Mouse (Mus musculus): Measurements from ENCODE around the gene Adamts7.

The Adamts7 gene

GRCm38 (mm10) chr9:90146869-90147268 is 16.0 kb upstream of the Adamts7 start:
- no peak for DNase-seq (ENCODE audit: low spot score)

GRCm38 (mm10) chr9:90162243-90162925 is 485 bp upstream of the Adamts7 start:
- no peak for DNase-seq (ENCODE audit: low spot score)

- no peak for DNase-seq (ENCODE audit: low spot score)
Observed at GRCm38 (mm10) chr9:90163749-90164095, 853 bp downstream of the Adamts7 start.

GRCm38 (mm10) chr9:90164670-90165453 is 2.0 kb downstream of the Adamts7 start:
- no peak for DNase-seq (ENCODE audit: low spot score)

GRCm38 (mm10) chr9:90165590-90165989 is 2.7 kb downstream of the Adamts7 start:
- DNase-seq (ENCODE audit: low spot score): no peak

GRCm38 (mm10) chr9:90166615-90167014 is 3.7 kb downstream of the Adamts7 start:
- no peak for DNase-seq (ENCODE audit: low spot score)

GRCm38 (mm10) chr9:90169965-90170364 is 7.1 kb downstream of the Adamts7 start:
- no peak for DNase-seq (ENCODE audit: low spot score)

GRCm38 (mm10) chr9:90171421-90171820 is 8.6 kb downstream of the Adamts7 start:
- no peak for DNase-seq (ENCODE audit: low spot score)

GRCm38 (mm10) chr9:90172528-90173321 is 9.9 kb downstream of the Adamts7 start:
- no peak for DNase-seq (ENCODE audit: low spot score)

GRCm38 (mm10) chr9:90173330-90173729 is 10.5 kb downstream of the Adamts7 start:
- no peak for DNase-seq (ENCODE audit: low spot score)

- no peak for DNase-seq (ENCODE audit: low spot score)
Observed at GRCm38 (mm10) chr9:90179409-90179808, 16.5 kb downstream of the Adamts7 start.

GRCm38 (mm10) chr9:90181656-90182388 is 19.0 kb downstream of the Adamts7 start:
- no peak for DNase-seq (ENCODE audit: low spot score)

- no peak for DNase-seq (ENCODE audit: low spot score)
Observed at GRCm38 (mm10) chr9:90182636-90183421, 20.0 kb downstream of the Adamts7 start.

- no peak for DNase-seq (ENCODE audit: low spot score)
Observed at GRCm38 (mm10) chr9:90183550-90183949, 20.7 kb downstream of the Adamts7 start.

- no peak for DNase-seq (ENCODE audit: low spot score)
Observed at GRCm38 (mm10) chr9:90184116-90184515, 21.2 kb downstream of the Adamts7 start.

GRCm38 (mm10) chr9:90185356-90185910 is 22.6 kb downstream of the Adamts7 start:
- no peak for DNase-seq (ENCODE audit: low spot score)

- no peak for DNase-seq (ENCODE audit: low spot score)
Observed at GRCm38 (mm10) chr9:90188893-90189292, 26.0 kb downstream of the Adamts7 start.

- no peak for DNase-seq (ENCODE audit: low spot score)
Observed at GRCm38 (mm10) chr9:90189391-90189790, 26.5 kb downstream of the Adamts7 start.

- DNase-seq (ENCODE audit: low spot score): no peak
Observed at GRCm38 (mm10) chr9:90195000-90195399, 32.1 kb downstream of the Adamts7 start.

- DNase-seq (ENCODE audit: low spot score): no peak
Observed at GRCm38 (mm10) chr9:90196262-90196661, 33.4 kb downstream of the Adamts7 start.

GRCm38 (mm10) chr9:90197116-90197665 is 34.3 kb downstream of the Adamts7 start:
- no peak for DNase-seq (ENCODE audit: low spot score)

All from left cerebral cortex, adult 11 months (tissue).